Mouse (Mus musculus): ENCODE data around the gene Bub1b.
"Not testable (repeated sequence)": the region's sequence is repeated elsewhere in the genome, so short reads cannot be mapped to it uniquely, and the experiment has no call there.

The Bub1b gene

DNA sequence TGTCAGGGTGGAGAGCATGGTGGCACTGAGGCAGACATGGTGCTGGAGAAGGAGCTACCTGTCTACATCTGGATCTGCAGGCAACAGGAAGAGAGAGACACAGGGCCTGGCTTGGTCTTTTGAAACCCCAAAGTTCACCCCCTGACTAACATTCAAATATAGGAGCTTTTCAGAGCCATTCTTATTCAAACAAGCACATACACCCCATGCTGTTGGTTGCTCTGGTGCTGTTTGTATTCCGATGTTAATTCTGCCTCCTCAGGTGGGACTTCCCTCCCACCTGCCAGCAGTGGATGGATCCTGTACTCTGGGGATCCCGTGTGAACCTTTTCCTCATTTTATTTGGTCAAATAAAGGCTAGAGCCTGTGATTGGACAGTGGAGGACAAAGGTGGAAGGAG lies 22.1 kb downstream of the Bub1b start:
- no peak for DNase-seq

DNA sequence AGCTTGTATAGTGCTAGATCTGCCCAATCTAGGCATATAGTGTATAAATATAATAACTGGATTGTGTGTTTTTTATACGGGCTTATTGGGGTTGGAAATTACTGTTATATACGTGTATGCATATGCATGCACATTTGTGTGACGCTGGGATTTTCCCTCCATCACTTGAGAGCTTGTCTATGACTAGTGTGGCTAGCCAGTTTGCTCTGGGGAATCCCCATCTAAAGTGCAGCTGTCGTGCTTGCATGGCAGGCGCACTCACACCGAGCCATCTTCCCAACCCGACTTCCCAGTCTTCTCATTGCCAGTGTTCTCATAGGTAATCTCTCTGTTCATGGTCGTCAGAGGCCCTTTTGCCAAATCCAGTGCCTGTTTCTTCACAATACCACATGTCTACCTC lies 22.6 kb downstream of the Bub1b start:
- DNase-seq: no peak

DNA sequence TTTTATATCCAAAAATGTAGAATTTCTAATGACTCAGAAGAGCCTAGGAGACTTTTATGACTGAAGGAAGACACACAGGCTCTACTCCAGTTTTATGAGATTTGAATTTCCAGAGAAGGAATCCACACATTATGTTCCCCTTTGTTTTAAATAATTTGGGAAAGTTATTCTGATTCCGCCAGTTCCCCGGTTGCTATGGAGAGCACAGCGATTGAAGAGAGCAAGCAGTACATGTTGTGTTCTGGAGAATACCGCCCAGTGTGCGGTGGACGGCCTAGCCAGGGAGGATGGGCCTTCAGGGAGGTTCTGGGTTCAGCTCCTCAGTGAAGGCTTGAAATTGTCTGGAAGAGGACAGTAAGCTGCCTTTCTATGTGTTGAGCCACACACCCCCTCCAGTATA lies 31.3 kb downstream of the Bub1b start:
- no peak for DNase-seq

DNA sequence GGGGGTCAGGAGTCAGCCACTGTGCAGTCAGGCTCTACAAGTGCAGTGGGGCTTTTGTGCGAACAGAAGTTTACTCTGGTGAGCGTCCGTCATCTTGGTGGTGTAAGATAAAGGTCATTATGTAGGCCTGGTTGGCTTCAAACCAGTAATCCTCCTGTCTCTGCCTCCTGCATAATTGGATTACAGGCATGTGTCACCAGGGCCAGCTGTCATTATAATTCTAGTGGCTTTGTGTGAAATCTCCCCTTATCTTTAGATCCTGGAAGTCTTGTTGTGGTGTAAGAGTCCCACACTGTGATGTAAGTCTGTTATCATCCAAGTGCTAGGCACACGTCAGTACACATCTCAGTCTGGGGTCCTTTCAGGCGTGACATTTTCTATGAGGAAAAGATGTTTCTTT lies 35.4 kb downstream of the Bub1b start:
- DNase-seq: peak; percentile 88

DNA sequence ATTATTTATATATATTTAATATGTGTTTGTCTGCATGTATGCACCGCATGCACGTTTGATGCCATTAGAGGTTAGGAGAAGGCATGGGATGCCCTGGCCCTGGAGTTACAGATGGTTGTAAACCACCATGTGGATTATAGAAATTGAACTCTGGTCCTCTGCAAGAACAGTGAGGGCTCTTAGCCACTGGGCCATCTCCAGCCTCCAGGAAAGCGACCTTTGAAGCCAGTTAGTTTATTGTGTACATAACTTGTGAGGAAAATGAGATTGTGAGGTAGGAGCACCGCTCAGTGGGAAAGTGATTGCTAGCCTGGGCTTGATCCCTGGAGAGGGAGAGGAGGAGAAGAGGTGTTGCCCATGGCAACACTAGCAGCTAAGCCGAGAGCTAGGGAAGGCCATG lies 39.2 kb downstream of the Bub1b start:
- DNase-seq: no peak

DNA sequence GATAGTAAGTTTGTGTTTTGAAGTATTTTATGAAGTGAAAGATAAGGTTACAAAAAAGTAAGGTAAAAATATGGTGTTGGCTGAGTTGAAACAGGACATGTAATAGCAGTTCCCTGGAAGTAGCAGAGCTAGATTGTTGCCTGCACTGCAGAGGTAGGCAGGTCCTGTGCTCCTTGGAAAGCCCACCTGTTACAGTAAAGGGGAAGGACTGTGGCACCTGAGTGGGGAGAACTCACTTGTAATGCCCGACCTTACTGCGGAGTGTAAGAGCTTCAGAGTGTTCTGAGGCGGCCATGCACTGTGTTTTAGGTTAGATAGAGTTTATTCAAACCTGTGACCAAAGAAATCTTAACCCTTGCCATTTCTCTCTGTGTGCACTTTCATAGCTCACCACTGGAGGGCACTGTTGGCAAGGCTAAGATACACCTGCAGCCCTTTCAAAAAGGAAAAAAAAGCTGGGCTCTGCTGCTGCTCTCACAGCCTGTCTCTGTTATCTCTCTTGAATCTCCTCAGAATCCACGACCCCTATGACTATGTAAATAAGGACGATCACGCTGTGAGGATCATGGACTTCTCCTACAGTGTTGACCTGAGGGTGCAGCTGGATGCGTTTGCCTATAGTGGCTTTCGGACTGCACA lies 40.0 kb downstream of the Bub1b start:
- peak; percentile 78 for DNase-seq

DNA sequence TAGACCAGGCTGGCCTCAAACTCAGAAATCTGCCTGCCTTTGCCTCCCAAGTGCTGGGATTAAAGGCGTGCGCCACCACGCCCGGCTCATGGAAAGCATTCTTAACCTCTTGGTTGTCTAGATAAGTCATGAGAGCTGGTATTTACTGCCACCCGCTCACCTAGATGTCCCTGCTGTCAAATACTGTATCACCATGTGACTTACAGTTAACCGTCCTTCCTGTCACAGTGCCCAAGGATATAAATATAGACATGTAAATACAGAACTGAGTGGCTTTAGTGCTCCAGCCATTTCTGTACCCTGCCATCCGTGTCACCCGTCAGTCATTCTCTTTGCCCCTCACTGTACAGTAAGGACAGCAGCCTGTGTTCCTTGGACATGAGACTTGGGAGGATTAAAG lies 40.7 kb downstream of the Bub1b start:
- DNase-seq: no peak

DNA sequence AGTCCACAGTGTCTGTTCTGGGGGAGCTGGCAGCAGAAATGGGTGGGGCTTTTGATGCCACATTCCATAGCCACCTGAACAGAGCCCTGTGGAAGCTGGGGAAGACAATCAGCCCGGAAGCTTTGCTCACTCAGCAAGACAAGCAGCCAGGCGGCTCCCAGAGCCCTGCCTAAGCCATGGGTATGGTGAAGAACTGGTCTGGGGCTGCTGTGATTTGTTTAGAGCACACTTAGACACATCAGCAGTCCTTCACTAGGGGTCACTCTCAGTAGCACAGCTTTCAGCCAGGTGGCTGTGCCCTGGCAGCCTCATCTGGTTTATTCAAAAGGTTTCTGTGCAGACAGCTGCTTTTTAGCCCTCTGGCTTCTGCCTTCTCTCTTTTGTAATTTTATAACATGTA lies 43.1 kb downstream of the Bub1b start:
- no peak for DNase-seq

DNA sequence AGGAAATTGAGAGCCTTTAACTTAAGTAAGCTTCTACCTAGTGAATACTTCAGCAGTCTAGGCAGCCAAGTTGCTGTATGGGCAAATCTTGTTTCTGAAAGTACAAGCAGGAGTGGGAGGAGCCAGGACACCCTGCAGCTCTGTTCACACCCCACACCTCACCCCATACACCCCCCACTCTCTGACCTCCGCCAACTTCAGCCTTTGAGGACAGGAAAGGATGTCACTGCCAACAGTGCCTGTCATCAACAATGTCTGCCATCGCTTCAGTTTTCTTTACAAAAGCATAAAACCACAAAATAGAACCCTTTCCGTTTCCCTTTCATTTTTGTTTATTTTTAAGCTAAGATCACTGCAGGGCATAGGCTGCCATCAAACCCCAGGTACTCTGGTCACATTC lies 44.4 kb downstream of the Bub1b start:
- DNase-seq: no peak

DNA sequence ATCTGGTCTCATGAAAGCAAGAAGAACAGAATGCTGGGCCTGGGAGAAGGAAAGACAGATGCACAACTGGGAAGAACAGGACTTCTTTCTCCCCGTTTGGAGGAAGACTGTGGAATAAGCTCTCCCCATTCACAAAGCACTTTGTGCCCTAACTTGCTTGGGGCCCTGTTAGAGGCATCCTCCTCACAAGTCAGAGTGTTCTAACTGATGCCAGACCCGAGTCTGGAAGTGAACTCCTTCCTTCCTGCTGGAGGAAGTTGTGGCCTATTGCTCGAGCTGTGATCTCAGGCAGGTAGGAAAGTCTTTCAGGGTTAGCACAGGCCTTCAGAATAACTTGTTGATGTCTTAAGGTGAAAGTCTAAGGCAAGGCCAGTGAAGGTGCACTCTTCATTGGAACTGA lies 44.9 kb downstream of the Bub1b start:
- no peak for DNase-seq

DNA sequence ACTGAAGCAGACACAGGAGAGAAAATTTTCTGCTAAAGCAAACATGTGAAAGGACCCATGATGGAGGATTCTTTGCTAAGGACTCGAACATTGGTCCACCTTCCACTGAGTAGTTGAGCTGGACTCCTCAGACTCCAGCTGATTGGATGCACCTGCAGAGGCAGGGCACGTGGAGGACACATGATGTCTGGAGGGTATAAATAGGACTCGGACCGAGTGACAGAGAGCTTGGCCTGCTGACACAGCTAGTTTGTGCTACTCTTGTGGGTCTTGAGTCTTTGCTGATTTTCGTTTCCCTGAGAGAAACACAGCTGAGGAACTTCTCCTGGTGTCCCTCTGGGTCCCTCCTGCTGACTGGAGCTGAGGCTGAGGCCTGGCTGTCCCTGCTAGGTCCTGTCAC lies 48.7 kb downstream of the Bub1b start:
- no peak for DNase-seq

DNA sequence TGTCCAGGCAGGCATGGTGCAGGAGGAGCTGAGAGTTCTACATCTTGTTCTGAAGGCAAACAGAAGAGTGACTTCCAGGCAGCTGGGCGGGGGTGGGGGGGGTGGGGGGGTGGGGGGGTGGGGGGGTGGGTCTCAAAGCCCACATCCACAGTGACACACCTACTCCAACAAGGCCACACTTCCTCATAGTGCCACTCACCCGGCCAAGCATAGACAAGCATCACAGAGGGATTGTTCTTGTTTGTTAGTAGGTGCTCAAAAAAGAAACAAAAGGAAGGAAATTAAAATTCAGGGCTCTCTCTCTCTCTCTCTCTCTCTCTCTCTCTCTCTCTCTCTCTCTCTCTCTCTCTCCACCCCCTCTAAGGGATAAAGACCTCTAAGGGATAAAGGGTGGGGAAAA lies 52.7 kb downstream of the Bub1b start:
- not testable (repeated sequence) for DNase-seq

DNA sequence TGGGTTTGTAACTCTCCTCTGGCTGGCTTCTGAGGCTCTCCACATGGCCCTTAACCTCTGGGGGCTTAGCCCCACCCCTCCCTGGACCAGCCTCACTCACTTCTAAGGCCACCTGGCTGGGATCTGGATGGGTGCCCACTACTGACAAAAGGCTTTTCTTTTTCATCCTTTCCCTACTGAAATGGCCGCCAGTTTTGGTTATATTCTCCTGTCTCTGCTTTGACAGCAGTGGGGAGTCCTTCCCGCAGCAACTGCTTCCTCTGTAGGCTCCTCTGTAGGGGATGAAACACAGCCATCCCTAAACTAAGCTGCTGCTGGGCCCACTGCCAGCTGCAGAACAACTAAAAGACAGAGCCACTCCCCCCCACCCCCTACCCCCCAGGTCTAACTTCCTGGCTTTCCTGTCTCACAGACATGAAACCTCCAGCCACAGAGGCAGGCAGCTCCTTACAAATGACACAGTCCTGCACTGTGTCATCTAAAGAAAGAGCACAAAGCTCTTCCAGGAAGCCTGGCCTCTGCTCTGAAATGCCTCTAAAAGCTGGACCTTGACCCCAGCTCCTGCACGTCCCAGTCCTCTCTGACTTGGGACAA lies 58.8 kb downstream of the Bub1b start:
- peak; percentile 25 for DNase-seq

DNA sequence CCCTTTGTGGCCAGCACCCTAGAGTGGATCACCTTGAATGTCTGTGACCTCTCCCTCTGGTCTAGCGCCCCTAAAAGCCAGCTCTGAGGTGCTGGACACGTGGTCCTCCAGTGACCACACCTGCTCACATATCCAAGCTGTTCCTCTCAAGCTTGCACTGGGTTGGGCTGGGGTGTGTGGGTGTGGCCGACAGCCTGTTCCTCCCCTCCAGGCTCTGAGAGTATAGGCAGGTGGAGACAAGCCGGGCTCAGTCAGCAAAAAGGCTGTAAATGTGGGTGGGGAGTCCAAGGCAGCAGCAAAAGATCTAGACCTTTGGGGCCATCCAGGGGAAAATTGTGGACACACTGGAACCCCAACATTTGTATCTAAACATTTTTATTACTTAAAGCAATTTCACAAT lies 60.4 kb downstream of the Bub1b start:
- no peak for DNase-seq

DNA sequence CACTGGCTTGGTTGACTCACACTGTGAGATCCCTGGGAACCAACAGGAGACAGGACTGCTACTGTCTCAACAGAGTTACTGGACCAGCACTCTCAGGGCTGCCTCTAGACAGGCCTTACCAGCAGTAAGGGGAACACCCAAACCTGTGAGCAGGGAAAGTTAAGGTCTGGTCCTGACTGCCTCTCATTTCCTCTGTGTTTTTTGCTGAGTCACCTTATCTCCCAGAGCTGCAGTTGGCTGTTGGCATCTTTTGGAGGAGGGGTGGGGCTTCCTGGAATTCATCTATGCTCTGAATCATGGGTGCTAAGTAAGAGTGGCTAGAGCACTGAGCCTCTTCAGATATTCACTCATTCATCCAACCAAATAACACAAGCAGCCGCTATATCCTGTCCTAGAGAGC lies 61.1 kb downstream of the Bub1b start:
- DNase-seq: peak; percentile 35

DNA sequence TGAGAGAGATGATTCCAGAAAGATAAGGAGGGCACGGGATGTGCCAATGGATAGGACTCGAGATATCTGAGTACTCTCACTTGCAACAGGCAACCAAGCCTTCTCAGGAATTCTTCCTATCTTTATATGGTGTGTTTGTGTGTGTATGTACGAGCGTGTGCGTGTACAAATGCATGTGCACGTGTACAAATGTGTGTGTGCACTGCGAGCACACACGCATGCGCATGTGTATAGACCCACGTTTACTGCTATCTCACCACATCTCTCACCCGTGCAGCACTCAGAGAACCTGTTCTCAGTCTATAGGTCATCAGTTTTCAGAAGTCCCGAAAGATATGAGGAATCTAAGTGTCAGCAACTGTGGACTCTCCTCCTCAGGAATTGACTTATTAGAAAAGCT lies 61.5 kb downstream of the Bub1b start:
- DNase-seq: no peak

DNA sequence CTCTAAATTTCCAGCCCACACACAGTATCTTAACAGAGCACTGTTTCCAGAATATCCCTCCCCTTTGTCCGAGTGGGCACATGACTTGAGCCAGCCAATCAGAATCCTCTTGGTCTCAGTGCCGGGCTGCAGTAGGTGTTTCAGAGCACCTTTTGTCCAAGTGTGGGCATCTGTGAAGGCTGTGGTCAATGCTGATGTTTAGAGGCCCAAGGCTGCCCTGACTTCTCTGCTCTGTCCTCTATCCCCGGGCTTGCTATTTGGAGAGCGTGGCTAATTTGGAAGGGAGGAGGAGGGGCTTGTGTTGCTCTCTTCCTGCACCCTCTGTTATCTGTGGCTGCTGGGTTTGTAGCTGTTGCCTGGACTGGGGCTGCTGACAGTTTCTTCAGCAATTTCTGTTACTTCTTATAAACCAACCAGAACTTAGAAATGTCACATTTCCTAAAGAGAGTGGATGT lies 62.0 kb downstream of the Bub1b start:
- peak; percentile 69 for DNase-seq

DNA sequence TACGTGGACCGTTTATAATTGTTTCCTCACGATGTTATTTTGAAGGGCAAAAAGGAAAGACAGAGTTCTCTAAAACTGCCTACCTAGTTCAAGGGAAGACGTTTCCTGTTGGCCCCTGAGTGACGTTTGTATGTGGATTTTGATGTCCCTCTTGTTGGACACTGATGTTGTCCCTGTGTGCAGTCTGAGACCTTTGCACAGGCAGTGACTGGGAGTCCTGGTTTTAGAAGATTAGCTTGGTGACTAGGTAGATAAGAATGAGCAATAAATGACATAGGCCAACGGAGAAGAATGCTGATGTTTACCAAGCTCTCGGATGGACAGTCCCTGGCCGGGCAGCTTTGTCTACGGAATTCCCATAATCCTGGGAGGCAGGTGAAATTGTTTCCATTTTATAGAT lies 63.9 kb downstream of the Bub1b start:
- DNase-seq: no peak

DNA sequence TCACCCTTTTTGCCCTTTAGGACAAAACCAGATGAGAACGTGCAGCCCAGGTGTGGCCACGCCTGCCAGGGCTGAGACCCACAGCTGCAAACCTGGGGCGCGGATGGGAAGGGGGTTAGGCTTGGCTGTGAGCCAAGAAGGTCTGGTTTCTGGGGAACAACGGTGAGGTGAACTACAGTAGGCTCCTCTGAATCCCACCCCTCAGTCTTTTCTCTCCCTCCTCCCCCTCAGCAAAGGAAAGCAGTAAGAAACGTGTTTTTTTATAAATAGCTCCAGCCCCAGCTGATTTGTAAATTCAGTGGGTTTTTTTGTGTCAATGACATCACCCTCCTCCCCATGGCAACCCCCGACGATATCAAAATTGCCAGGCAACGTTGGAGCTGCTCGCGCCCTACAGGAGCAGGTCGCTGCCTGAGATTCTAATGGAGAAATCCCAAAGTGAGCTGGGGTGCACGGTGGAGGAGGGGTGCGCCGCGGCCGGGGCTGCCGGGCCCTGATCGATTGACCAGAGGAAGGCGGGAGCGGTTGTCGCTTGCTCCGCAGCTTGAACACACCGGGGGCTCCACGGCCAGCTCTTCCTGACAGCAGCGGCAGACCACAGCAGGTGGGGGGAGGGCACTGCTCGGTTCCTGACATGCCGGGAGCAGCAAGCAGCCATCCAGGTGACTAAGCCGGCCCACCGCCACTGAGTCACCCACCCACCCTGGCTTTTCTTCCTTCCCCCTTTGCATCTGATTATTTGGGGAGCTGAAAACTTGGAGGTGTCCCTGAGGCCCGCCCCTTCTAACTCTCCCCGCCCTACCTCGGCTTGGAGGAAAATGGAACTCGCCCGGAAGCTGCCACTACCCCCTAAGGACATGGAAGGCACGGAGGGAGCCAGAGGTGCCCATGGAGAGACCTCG lies 65.1 kb downstream of the Bub1b start, which contains the start of gene Pak6:
Gene Pak6, plus strand, starts transcription at position 402 of the 902 bp plus-strand sequence.
- DNase-seq: peak; percentile 51

DNA sequence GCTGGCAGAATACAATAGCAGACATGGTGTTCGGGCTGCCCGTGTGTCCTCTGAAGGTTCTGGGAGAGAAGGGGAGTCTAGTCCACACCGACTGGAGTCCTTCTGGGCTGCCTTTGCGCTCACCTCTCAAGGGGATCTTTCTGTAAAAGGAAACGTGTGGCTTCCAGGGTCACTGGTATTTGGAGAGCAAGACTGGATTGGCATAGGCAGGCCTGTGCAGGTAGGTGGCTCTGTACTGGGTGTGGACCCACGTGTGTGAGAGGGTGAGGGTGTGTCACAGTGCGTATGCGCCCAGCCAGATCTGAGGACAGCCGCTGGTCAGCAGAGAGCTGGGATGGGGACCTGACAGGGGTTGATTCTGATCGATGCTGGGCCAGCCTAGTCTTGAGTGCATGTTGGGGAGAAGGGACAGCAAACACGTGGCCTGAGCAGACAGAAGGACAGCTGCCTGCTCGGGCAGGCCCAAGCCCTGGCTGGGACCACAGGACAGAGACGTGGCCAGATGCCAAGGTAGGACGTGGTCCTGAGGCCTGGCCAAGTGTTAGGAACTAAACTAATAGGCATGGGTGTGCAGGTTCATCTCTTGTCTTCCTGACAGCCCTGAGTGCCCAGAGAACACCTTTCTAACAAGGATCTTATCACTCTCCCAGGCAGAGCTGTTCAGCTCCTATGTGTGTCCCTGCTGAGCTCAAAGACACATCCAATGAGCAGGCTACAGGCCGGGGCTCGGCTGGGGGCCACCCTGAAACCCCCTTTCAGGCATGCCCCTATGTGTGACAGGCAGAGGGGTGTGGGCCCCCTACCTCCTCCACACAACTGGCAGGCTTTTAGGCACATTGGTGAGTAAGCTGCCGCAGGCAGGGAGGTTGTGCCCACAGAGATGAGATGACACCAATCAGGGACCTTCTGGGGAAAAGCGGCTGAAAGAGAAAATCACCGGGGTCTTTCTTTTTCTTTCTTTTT lies 66.1 kb downstream of the Bub1b start:
- DNase-seq: no peak

DNA sequence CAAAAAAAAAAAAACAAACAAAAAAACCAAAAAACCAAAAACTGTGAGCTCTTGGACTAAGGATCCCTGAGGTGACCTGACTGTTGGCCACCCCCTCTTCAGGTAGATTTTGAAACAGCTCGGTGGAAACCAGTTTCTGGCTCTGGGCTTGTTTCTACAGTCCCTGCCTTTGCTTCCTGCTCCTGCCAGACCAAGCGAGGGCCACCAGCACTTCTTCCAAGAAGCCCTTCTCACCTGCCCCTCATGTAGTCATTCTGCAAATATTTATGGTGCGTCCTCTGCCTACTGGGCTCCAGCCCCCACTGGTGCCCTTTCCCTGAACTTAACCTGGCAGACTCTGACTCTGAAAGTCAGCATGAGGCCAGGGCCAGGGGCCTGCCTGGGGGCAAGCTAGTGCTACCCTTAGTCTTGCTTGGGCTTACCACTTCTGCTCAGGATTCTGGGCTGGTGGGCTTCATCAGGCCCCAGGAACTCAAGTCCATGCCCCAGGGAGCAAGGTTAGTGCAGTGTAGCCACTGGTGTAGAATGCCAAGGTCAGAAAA lies 67.0 kb downstream of the Bub1b start:
- DNase-seq: no peak

DNA sequence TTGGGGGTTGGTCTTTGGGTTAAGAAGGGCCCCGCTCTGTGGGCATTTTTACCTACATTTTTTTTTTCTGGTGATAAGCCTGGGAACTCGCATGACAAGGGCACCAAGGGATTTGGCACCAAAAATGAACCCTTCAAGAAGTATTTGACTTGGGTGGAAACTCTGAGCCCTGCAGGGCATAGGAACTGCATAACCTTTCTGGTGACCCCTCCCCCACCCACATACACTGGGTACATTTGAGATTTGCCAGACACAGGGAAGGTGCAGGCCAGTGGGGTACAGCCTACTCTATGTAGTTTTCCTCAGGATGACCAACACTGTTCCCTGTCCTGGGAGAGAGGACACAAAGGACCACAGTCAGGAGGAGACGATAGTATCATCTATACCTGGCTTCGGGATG lies 67.6 kb downstream of the Bub1b start:
- no peak for DNase-seq

DNA sequence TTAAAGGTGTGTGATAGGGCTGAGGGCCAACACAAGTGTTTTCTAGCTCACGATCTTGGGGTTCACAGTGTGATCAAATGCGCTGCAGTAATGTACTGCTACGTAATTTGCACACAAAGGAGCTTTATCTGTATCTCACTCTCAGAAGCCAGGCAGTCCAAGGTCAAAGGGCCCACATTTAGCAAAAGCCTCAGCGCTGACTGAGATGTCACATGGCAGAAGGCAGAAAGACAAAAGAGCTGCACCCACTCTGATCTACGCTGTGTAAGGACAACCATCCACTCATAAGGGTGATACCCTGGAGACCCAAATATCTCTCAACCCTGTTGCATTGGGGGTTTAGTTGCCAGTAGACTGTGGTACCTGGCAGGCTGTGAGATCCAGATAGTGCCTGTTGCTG lies 69.2 kb downstream of the Bub1b start:
- DNase-seq: no peak
